Mouse (Mus musculus) ovary, postnatal 10 days (tissue): ENCODE measurements around the gene Mid1.
"Not testable (repeated sequence)": the region's sequence is repeated elsewhere in the genome, so short reads cannot be mapped to it uniquely, and the experiment has no call there.

Experiments
- DNase-seq: peaks from one replicate; pipeline ENCODE4 v3.0.0; 2022; ENCODE audit warnings: low spot score

Gene Mid1

DNA sequence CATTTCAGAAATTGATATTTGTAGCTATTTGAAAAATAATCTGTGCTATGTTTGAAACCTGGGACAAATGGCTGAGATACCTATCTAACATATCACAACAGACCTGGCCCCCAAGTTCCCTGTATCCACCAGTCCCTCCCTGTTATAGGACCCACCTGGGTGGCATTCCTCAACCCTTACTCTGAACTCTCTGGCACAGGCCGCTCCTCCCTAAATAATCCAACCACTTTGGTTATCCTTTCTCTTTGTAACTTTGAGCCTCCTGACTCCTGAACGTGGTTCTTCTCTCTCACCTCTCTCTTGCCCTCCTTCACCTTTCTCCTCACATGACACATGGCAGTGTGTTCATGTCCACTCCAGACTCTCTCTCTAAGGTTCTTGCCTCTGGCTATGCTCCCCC, 287.1 kb downstream of the Mid1 start:
- DNase-seq = not testable (repeated sequence)

DNA sequence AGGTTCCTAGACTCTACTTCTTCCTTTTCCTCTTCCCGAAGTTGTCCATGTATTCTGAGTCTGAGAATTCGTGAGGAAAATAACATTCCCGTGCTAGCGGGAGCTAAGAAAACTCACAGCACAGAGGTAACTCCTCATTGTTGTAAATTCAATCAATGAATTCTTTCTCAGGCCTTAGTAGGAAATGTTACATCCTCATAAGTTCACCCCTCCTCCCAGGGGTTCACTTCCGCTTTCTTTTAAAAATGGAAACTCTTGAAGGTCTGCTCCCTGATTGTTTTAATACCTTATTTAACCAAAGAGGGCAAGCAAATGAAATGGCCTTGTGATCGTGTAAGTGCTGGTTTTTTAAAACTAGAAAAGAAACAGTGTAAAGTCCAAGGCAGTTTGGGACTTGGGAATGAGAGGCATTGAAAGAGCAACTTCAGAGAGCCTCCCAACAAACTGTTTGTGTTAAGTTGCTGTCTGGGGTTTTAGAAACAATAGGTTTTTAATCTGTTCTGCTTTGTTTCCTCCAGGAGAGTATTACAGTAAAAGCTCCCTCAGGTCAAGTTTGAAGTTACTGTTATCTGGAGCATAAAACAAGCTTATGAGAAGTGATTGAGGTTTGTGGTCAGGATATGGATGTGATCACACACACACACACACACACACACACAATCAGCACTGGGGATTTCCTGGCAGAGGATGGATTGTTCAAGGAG, 287.9 kb downstream of the Mid1 start:
- DNase-seq = not testable (repeated sequence)

DNA sequence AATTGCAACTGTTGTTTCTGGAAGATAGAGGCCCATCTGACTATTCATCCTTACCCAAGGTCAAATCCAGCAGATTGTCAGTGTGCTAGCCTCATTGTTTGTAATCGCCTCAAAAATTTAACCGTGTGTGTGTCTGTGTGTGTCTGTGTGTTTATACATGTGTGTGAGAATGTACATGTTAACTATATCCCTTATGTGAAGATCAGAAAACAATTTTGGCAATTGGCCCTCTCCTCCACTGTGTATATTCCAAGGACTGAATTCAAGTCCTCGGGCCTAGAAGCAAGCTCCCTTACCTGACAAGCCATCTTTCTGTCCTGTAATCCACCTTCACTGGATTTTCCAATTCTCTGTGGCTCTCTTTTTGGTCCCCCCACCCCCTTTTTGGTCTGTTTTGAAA, 288.8 kb downstream of the Mid1 start:
- not testable (repeated sequence) for DNase-seq

DNA sequence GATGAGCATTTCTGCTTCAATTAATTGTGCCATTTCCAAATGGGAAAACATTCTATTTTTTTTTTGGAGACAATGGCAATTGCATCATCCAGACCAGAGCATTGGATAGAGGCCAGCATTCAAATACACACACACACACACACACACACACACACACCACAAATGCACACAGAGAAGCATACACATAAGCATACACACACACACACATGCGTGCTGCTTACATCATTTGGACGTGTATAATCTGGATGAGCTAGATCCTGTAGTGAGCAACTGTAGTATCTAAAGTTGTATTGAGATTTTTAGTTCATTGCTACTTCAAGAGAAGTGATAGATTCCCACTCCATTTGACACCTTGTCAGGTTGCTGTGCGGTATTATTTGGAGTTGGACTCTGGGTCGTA, 289.5 kb downstream of the Mid1 start:
- DNase-seq = not testable (repeated sequence)

DNA sequence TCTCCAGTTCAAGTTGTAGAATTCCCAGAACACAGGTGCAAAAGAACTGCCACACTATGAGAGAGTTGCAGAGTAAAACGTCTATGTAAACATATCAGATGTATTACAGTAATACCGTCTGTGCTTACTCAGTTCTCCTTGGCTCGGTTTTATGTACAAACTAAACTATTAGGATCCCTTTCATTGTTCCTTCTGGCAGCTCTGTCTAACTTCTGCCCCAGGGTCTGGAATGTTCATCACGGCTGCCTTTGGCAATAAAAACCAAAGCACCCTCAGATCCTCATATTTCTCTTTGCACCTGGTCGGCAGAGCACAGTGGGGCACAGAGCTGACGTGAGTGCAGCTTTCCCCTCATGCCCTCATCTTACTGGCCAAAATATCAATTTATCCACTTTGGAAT, 290.0 kb downstream of the Mid1 start:
- DNase-seq = peak; percentile 13

DNA sequence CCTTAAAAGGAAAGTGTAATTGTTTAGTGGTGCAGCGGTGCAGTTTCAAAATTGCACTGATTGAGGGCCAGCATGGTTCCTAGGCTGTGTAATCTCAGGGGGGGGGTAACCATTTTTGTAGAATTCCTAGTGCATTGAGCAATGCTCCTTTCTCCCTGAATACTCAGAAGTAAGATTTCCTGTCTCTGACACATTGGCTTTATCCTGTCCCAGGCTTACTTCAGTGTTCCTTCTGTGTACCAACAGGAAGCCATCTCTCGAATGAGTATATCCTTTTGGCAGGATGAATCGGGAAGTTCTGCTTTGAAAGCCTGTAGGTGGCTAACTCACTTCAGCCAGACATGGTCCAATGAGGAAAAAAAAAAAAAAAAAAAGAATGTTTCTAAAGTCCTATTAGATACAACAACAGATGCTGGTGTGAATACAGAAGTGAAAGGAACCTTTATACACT, 290.7 kb downstream of the Mid1 start:
- not testable (repeated sequence) for DNase-seq

DNA sequence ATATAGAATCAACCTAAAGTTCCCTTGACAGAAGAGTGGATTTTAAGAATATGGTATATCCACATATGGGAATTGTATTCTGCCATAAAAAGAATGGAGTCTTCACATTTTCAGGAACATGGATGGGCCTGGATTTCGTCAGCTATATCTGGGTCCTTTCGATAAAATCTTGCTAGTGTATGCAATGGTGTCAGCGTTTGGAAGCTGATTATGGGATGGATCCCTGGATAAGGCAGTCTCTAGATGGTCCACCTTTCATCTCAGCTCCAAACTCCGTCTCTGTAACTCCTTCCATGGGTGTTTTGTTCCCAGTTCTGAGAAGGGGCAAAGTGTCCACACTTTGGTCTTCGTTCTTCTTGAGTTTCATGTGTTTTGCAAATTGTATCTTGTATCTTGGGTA, 291.3 kb downstream of the Mid1 start:
- not testable (repeated sequence) for DNase-seq

DNA sequence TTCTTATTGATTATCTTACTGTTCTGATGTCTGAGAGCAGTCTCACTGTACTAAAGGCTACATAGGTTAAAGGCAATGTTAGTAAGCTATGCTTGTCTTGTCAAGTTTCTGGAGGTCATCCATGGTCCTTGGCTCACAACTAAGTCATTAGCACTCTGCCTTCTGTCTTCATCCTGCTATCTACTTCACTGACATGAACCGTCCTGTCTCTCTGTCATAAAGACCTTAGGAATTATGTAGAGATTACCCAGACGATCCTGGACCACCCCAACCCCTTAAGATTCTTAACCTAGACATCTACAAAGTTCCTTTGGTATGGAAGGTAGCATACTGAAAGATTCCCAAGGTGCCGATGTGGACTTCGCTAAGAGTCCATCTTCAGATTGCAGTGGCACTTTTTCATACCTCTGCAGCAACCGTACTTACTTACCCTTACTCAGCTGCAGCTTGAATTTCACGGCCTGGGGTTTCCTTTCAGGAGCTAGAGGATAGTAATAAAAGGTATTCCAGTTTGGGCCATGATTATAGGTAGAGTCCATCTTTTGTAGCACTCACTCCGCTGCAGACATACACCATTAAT, 292.9 kb downstream of the Mid1 start:
- not testable (repeated sequence) for DNase-seq

DNA sequence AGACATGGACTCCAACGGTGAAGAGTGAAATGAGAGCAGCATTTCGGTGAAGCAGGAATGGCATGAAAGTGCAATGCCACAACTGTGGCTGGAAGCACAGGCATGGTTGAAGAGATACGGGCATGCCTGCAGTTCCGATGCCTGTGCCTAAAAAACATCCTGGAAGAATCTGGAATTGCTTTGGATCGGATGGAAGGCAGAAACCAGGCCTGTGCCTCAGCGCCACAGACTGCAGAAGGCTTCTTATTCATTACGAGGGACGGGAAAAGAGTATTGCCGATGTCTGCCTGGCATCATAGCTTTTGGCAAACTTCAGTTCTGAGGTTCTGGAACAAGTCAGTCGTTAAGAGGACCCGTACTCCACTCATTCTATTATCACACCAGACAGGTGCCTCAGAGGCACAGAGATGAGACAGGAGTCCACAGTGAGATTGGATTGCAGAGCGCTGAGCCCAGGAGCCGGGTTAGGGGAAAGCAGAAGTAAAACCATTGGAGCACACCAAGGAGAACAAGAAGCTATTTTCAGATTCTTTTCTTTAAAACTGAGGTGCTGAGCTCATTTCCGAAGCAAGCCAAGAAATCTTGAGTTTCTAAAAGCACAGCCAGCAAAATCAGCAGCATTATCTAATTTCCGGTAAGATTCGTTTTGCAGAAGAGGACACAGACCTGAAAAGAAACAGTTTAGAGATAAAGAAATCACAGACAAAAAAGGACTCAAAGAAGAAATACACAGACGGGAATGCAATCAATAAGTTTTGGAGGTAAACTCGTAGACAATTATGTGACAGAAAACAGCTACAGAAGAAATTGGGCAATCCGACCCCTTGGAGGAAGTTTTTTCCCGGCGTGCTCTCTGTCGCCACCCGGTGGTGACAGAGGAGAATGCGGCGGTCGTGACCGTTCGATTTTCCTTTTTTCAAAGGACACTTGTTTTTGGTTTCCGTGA, 293.7 kb downstream of the Mid1 start:
- peak; percentile 36 for DNase-seq

DNA sequence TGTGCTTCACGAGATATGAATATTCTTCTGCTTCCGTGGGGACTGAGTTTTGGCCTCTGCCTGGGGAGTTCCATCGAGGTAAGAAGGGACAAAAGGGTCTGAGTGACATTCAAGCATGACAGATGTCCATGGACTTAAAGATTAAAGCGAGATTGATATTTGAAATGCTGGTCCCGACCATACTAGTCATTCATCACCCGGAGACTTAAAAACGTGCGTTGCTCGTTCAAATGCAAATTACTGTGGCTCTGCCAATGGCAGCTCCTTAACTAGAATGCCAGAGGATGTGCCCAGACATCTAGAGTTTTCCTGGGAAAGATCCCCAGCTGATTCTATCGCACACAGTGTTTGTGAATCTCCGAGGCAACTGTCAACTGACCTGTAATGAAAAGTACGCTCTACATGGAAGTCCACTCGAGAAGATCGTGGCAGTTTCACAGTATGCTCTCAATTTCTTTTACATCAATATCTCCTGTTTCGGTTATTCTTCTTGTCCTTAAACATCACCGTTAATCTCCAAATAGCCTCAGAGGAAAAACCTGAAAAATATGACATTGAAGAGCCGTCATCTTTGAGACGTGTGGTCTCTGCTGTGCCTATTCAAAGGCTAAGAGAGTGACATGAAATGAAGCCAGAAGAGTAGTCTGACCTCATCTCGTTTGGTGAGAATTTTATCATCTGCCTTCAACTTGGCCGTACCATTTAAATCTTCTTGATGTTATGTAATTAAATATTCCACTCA, 294.6 kb downstream of the Mid1 start:
- DNase-seq = not testable (repeated sequence)

DNA sequence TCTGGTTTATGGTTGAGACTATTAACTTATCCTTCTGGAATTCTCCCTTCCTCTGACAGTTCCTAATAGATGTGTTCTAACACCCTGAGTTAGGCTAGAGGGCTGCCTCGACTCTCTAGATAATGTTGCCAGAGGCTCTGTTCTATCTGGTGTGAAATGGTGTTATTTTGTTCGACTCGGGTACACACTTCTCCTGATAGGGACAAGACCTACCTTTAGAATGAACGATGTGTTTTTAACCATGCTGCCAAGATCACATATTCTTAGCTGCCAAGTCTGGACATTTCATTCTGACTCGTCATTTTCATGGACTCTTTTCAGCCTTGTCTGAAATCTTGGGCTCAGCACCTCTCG, 295.2 kb downstream of the Mid1 start:
- not testable (repeated sequence) for DNase-seq

DNA sequence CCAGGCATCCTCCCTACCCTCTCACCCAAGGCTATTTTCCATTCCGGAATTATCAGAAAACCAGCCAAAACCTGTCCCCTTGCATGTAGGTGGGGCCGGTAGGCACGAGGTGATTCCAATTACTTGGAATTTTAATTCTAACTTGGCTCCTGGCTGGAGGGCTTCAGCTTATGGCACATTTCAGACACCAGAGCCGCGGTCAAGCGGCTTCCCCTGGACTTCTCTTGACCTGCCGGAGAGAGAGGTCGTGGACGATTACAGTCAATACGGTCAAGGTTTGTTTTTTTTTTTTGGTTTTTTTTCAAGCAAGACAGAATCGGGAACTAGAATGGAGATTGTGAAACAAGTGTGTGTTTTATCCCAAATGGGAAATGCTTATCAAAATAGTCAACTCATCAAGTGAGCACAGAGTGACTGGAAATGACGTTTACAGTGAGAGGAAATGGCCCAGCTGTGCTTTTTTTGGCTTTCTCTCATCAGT, 295.9 kb downstream of the Mid1 start:
- DNase-seq = no peak

DNA sequence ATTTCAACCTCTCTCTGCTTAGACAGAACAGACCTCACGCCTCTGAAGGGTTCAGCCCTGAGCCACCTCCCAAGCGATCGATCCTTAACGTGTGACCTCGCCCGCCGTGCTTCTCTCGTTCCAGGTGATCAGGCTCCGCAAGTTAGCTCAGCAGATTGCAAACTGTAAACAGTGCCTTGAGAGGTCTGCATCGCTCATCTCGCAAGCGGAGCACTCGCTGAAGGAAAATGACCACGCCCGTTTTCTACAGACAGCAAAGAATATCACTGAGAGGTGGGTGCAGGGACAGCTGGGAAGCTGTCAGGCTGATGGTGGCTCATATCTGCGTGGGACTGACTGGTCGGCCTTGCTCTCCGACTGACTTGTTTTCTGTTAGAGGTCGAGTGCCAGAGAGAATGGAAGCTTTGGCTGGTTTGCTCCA, 296.8 kb downstream of the Mid1 start:
- not testable (repeated sequence) for DNase-seq

DNA sequence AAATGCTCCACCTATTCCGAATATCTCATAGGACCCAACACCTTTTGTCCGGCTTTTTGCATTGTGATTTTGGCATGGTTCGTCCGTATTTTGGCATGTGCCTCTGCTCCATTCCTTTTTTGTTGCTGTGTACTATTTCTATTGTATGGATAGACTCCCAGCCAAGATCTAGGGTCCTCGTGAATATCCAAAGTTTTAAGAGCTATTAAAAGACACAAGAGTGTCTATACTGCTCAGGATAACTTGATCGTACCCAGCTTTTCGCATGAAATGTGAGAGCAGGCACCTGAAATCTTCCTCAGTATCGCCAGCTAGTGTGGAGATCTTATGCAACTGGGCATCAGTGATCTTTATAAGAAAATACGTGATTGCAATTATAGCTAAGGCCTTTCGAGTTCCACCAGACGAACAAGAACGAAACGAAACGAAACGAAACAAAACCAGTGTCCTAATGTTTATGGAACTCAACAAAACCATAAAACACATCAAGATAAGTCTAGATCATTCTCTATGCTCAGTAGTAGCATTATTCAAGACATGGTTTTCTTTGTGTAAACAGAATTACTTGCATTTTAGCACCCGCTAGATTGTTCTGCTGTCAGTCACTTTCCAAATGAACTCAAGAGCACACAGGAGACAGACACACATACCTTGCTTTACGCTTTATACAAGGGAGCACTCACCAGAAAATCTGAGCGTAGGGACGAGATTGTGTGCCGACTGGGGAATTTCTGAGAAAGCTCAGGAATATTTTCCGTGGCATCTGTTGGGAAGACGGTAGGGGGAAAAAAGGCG, 297.8 kb downstream of the Mid1 start:
- not testable (repeated sequence) for DNase-seq

DNA sequence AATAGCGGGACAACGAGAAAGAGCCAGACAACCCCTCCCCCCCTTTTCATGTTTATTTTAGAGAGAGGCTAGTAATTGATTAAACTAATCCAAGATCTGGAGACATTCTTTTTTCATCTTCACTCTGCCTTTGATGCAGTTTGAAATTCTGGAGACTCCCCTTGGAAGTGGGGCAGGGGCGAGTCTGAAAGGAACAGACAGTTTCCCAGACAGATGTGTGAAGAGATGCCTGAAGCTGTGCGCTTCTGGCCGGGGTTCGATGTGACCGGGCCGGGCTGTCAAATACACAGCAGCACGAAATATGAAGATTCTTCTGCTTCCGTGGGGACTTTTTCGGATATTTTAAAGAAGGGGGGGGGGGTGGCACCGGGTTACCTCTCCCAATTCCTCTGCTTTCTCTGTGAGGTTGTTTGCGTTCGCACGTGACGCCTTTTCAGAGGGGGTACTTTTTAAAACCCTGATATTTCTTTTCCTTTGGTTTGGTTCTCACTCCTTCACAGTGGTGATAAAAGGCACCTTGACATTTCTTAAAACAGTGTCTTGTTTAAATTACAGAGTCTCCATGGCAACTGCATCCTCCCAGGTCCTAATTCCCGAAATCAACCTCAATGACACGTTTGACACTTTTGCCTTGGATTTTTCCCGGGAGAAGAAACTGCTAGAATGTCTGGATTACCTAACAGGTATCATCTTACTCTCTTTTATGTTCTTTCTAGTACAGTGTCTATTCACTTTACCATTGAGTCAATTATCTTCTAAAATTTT, 298.6 kb downstream of the Mid1 start:
- DNase-seq = not testable (repeated sequence)

DNA sequence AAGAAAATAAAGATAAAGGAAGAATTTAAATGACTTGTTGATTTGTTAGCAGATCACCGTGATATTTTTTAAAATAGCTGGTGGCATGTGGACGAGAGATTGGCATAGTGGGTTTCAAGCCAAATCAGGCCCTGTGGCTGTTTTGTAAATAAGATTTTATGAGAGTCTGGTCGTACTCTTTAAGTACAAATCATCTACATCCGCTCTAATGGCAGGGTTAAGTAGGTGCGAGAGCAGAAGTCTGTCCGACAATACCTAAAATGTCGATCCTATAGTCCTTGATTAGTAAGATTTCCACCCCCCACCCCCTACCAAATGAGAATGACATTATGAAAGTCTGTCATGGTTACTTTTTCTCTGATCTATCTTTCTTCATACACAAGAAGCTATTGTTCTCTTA, 299.3 kb downstream of the Mid1 start:
- DNase-seq = not testable (repeated sequence)

DNA sequence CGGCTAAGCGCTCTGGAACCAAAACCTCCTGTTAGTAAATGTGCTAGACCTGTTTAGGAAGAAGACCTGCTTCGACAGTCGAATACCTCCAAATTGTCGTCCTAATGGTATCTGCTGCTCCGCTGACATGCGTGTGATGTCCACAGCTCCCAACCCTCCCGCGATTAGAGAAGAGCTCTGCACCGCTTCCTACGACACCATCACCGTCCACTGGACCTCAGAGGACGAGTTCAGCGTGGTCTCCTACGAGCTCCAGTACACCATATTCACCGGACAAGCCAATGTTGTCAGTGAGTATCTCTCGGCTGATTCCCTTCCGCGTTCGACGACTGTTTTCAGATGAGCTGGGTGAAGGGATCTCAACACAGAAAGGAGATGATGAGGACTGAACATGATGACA, 299.9 kb downstream of the Mid1 start:
- DNase-seq = not testable (repeated sequence)

DNA sequence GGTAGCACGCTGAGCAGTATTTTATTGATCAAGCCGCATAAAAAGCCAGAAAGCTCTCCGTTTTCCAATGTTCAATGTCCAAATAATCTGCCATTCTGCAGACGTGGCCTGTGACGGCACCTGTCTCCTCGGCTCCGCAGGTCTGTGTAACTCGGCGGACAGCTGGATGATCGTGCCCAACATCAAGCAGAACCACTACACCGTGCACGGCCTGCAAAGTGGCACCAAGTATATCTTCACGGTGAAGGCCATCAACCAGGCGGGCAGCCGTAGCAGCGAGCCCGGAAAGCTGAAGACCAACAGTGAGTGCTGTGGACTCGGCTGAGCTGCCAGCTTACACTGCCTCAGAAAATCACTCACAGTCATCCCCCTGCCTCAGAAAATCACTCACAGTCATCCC, 300.8 kb downstream of the Mid1 start:
- not testable (repeated sequence) for DNase-seq

DNA sequence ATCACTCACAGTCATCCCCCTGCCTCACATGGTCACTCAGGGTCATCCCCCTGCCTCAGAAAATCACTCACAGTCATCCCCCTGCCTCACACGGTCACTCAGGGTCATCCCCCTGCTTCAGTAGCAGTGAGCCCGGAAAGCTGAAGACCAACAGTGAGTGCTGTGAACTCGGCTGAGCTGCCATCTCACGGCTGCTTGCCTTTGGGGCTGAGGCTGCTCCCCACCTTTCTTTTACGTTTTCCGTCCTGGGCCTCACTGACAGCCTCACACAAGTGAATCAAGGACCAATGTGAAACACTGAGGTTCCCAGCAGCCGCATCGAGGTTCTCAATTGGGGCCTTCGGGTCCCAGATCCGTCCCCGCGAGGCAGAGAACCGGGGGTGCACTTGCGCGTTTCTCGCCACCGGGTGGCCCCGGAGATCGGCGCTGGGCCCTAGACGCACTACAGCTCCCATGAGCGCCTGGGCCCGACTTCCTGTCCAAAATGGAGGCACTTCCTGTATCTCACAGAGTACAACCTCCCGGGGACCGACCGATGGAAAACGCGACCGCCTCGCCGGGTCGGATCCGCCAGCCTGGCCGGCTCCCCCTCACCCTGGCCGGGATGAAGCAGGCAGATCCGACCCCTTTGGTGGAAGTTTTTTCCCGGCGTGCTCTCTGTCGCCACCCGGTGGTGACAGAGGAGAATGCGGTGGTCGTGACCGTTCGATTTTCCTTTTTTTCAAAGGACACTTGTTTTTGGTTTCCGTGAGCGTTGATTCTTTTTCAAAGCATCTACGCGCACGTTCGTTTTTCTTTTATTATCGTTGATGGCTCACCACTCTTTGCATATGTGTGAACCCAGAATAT, 301.7 kb downstream of the Mid1 start:
- peak; percentile 94 for DNase-seq
